Mouse (Mus musculus): ENCODE results near the gene Ftl1-ps1. TPM values are rescaled to one million over a fixed set of nuclear protein-coding genes. Genes with fewer than 3 reads are reported as not detected.
A peak's percentile ranks its signal among the peaks of the same experiment; 100 is the strongest.

Gene Ftl1-ps1
- 90.8 and 94.4 TPM in 2 replicates for polyA plus RNA-seq (2015; fragmentation: Nextera tagmentation; extraction: Ambion mirVana)

GRCm38 (mm10) chr13:74399298-74399839, at the start of gene Ftl1-ps1:
Gene Ftl1-ps1 (plus strand): TSS chr13:74399694.
- 13% methylated on average over 11 of the region's 11 CpGs for WGBS

GRCm38 (mm10) chr13:74350435-74350906, 49.0 kb upstream of the Ftl1-ps1 start:
- WGBS: 1% methylated on average over 15 of the region's 15 CpGs
- H3K9me3 ChIP-seq (ENCODE audit: control insufficient read depth, low read length): no peaks in the 10 kb centered on the region
- H3K4me2 ChIP-seq (ENCODE audit: low read depth, low read length): peak overlapping the region; percentile 42
- 0 out of 2 replicates have a peak, but pooled peaks cover 2% of the 10 kb centered on the region for H3K36me3 ChIP-seq (ENCODE audit: control insufficient read depth, insufficient read depth, low read length)
- peak overlapping the region; percentile 55 for H3K4me3 ChIP-seq (ENCODE audit: low read length)
- ATAC-seq: peak; percentile 57
- H3K27ac ChIP-seq (ENCODE audit: low read length): peak overlapping the region; percentile 59
- H3K9ac ChIP-seq (ENCODE audit: low read depth, low read length): peak overlapping the region; percentile 73
- H3K4me1 ChIP-seq (ENCODE audit: control insufficient read depth, insufficient read depth, low read length): peaks cover 9% of the 10 kb centered on the region; the same call in 1 of the 2 replicates
- no peaks in the 10 kb centered on the region for H3K27me3 ChIP-seq (replicated peaks; ENCODE audit: control insufficient read depth, insufficient read depth, low read length)

More at GRCm38 (mm10) chr13:74399298-74399839, at the start of gene Ftl1-ps1:
- peak within 1 kb of the TSS; percentile 22 for H3K4me2 ChIP-seq (ENCODE audit: low read depth, low read length)
- H3K9ac ChIP-seq (ENCODE audit: low read depth, low read length): no peak within 1 kb of the TSS
- ATAC-seq: 0 out of 2 replicates have a peak, but pooled peaks have one; percentile 44
- no peaks in the 10 kb centered on the region for H3K9me3 ChIP-seq (ENCODE audit: control insufficient read depth, low read length)
- H3K27me3 ChIP-seq (replicated peaks; ENCODE audit: control insufficient read depth, insufficient read depth, low read length): no peaks in the 10 kb centered on the region
- no peak within 1 kb of the TSS for H3K4me3 ChIP-seq (ENCODE audit: low read length)
- no peak within 1 kb of the TSS for H3K27ac ChIP-seq (ENCODE audit: low read length)
- no peaks in the 10 kb centered on the region for H3K36me3 ChIP-seq (ENCODE audit: control insufficient read depth, insufficient read depth, low read length)
- no peaks in the 10 kb centered on the region for H3K4me1 ChIP-seq (ENCODE audit: control insufficient read depth, insufficient read depth, low read length)

GRCm38 (mm10) chr13:74356491-74356890, 43.0 kb upstream of the Ftl1-ps1 start:
- Histone ChIP-seq H3K9me3 (ENCODE audit: control insufficient read depth, low read length) (no peaks in the 10 kb centered on the region), H3K4me1 (ENCODE audit: control insufficient read depth, insufficient read depth, low read length) (no peaks in the 10 kb centered on the region), H3K27me3 (replicated peaks; ENCODE audit: control insufficient read depth, insufficient read depth, low read length) (no peaks in the 10 kb centered on the region), H3K9ac (ENCODE audit: low read depth, low read length) (no peak overlapping the region), H3K27ac (ENCODE audit: low read length) (no peak overlapping the region), H3K4me2 (ENCODE audit: low read depth, low read length) (no peak overlapping the region), H3K36me3 (ENCODE audit: control insufficient read depth, insufficient read depth, low read length) (peaks cover 23% of the 10 kb centered on the region), H3K4me3 (ENCODE audit: low read length) (no peak overlapping the region)
- no peak for ATAC-seq
- WGBS: 98% methylated on average over 13 of the region's 13 CpGs

GRCm38 (mm10) chr13:74362218-74362617, 37.3 kb upstream of the Ftl1-ps1 start:
- 68% methylated on average over 2 of the region's 2 CpGs for WGBS
- H3K27ac ChIP-seq (ENCODE audit: low read length): no peak overlapping the region
- H3K27me3 ChIP-seq (replicated peaks; ENCODE audit: control insufficient read depth, insufficient read depth, low read length): no peaks in the 10 kb centered on the region
- H3K4me1 ChIP-seq (ENCODE audit: control insufficient read depth, insufficient read depth, low read length): no peaks in the 10 kb centered on the region
- H3K4me3 ChIP-seq (ENCODE audit: low read length): no peak overlapping the region
- no peak overlapping the region for H3K9ac ChIP-seq (ENCODE audit: low read depth, low read length)
- peaks cover 20% of the 10 kb centered on the region for H3K36me3 ChIP-seq (ENCODE audit: control insufficient read depth, insufficient read depth, low read length)
- ATAC-seq: no peak
- no peak overlapping the region for H3K4me2 ChIP-seq (ENCODE audit: low read depth, low read length)
- H3K9me3 ChIP-seq (ENCODE audit: control insufficient read depth, low read length): no peaks in the 10 kb centered on the region

GRCm38 (mm10) chr13:74363176-74363858, 36.2 kb upstream of the Ftl1-ps1 start:
- Histone ChIP-seq H3K27ac (ENCODE audit: low read length) (no peak overlapping the region), H3K4me2 (ENCODE audit: low read depth, low read length) (no peak overlapping the region), H3K9me3 (ENCODE audit: control insufficient read depth, low read length) (no peaks in the 10 kb centered on the region), H3K4me1 (ENCODE audit: control insufficient read depth, insufficient read depth, low read length) (no peaks in the 10 kb centered on the region), H3K4me3 (ENCODE audit: low read length) (no peak overlapping the region), H3K9ac (ENCODE audit: low read depth, low read length) (no peak overlapping the region), H3K27me3 (replicated peaks; ENCODE audit: control insufficient read depth, insufficient read depth, low read length) (no peaks in the 10 kb centered on the region), H3K36me3 (ENCODE audit: control insufficient read depth, insufficient read depth, low read length) (peaks cover 17% of the 10 kb centered on the region)
- peak; percentile 21; the same call in 1 of the 2 replicates for ATAC-seq
- 87% methylated on average over 13 of the region's 13 CpGs for WGBS

- Histone ChIP-seq H3K4me1 (ENCODE audit: control insufficient read depth, insufficient read depth, low read length) (no peaks in the 10 kb centered on the region), H3K9ac (ENCODE audit: low read depth, low read length) (no peak within 1 kb of the TSS), H3K4me2 (ENCODE audit: low read depth, low read length) (no peak within 1 kb of the TSS), H3K4me3 (ENCODE audit: low read length) (no peak within 1 kb of the TSS), H3K27ac (ENCODE audit: low read length) (no peak within 1 kb of the TSS), H3K9me3 (ENCODE audit: control insufficient read depth, low read length) (no peaks in the 10 kb centered on the region), H3K36me3 (ENCODE audit: control insufficient read depth, insufficient read depth, low read length) (peaks cover 14% of the 10 kb centered on the region; the same call in 1 of the 2 replicates), H3K27me3 (replicated peaks; ENCODE audit: control insufficient read depth, insufficient read depth, low read length) (no peaks in the 10 kb centered on the region)
- ATAC-seq: no peak
- WGBS: 72% methylated on average over 8 of the region's 8 CpGs
Measured at GRCm38 (mm10) chr13:74363859-74364235, 35.6 kb upstream of the Ftl1-ps1 start, which contains the start of gene Lrrc14b. Gene Lrrc14b (minus strand): TSS chr13:74364005.

GRCm38 (mm10) chr13:74381533-74382276, 17.8 kb upstream of the Ftl1-ps1 start:
- Histone ChIP-seq H3K27ac (ENCODE audit: low read length) (no peak overlapping the region), H3K9me3 (ENCODE audit: control insufficient read depth, low read length) (no peaks in the 10 kb centered on the region), H3K4me1 (ENCODE audit: control insufficient read depth, insufficient read depth, low read length) (peaks cover 2% of the 10 kb centered on the region; the same call in 1 of the 2 replicates), H3K36me3 (ENCODE audit: control insufficient read depth, insufficient read depth, low read length) (no peaks in the 10 kb centered on the region), H3K9ac (ENCODE audit: low read depth, low read length) (peak overlapping the region; percentile 33; the same call in 1 of the 2 replicates), H3K4me2 (ENCODE audit: low read depth, low read length) (no peak overlapping the region), H3K4me3 (ENCODE audit: low read length) (no peak overlapping the region), H3K27me3 (replicated peaks; ENCODE audit: control insufficient read depth, insufficient read depth, low read length) (no peaks in the 10 kb centered on the region)
- WGBS: 69% methylated on average over 10 of the region's 10 CpGs
- ATAC-seq: no peak

GRCm38 (mm10) chr13:74382289-74382688, 17.2 kb upstream of the Ftl1-ps1 start:
- WGBS: 39% methylated on average over 3 of the region's 3 CpGs
- H3K4me2 ChIP-seq (ENCODE audit: low read depth, low read length): no peak overlapping the region
- peaks cover 2% of the 10 kb centered on the region; the same call in 1 of the 2 replicates for H3K4me1 ChIP-seq (ENCODE audit: control insufficient read depth, insufficient read depth, low read length)
- no peak for ATAC-seq
- H3K9me3 ChIP-seq (ENCODE audit: control insufficient read depth, low read length): no peaks in the 10 kb centered on the region
- H3K36me3 ChIP-seq (ENCODE audit: control insufficient read depth, insufficient read depth, low read length): no peaks in the 10 kb centered on the region
- H3K4me3 ChIP-seq (ENCODE audit: low read length): no peak overlapping the region
- no peak overlapping the region for H3K27ac ChIP-seq (ENCODE audit: low read length)
- H3K9ac ChIP-seq (ENCODE audit: low read depth, low read length): no peak overlapping the region
- no peaks in the 10 kb centered on the region for H3K27me3 ChIP-seq (replicated peaks; ENCODE audit: control insufficient read depth, insufficient read depth, low read length)

- no peak overlapping the region for H3K9ac ChIP-seq (ENCODE audit: low read depth, low read length)
- H3K27me3 ChIP-seq (replicated peaks; ENCODE audit: control insufficient read depth, insufficient read depth, low read length): no peaks in the 10 kb centered on the region
- H3K4me3 ChIP-seq (ENCODE audit: low read length): peak overlapping the region; percentile 80
- 58% methylated on average over 6 of the region's 6 CpGs for WGBS
- H3K4me2 ChIP-seq (ENCODE audit: low read depth, low read length): peak overlapping the region; percentile 68
- no peak overlapping the region for H3K27ac ChIP-seq (ENCODE audit: low read length)
- peaks cover 2% of the 10 kb centered on the region; the same call in 1 of the 2 replicates for H3K4me1 ChIP-seq (ENCODE audit: control insufficient read depth, insufficient read depth, low read length)
- no peaks in the 10 kb centered on the region for H3K9me3 ChIP-seq (ENCODE audit: control insufficient read depth, low read length)
- 0 out of 2 replicates have a peak, but pooled peaks have one; percentile 14 for ATAC-seq
- H3K36me3 ChIP-seq (ENCODE audit: control insufficient read depth, insufficient read depth, low read length): no peaks in the 10 kb centered on the region
Measured at GRCm38 (mm10) chr13:74389730-74390129, 9.8 kb upstream of the Ftl1-ps1 start.

All from intestine, embryonic 16.5 days (tissue).